Mouse (Mus musculus): ENCODE data around the gene Gzmc. TPM values are rescaled to one million over a fixed set of nuclear protein-coding genes. Genes with fewer than 3 reads are reported as not detected.
"Not testable (repeated sequence)": the region's sequence is repeated elsewhere in the genome, so short reads cannot be mapped to it uniquely, and the experiment has no call there.

Gene Gzmc
- not detected in 2 replicates for polyA plus RNA-seq (2012; ENCODE audit: insufficient read depth, insufficient read length, missing spikeins)

DNA sequence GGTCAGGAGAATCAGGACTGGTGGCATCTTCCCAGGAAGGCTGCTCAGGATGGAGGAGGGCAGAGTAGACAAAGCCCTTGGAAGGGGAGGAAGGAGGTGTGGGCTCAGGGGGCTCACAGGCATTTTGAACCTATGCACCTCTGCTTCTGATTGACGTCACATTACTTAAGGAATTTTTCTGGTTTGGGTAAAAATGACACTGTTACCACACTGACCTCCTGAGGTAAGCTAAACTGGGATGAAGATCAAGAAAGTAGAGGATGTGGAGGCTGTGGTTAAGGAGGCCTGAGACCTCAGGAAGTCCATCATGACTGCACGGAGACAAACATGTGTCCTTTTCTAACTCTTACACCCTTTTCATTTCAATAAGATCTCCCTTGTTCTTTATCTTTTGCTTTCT lies at the start of gene Gzmc:
Gene Gzmc (minus strand): TSS at position 101 of the 400 bp plus-strand sequence.
- H3K4me3 ChIP-seq (ENCODE audit: insufficient read depth, low read depth, low read length) = no peak within 1 kb of the TSS
- H3K4me1 ChIP-seq (ENCODE audit: control insufficient read depth, insufficient read depth, insufficient read length, low read length) = no peaks in the 10 kb centered on the region
- H3K27ac ChIP-seq (replicated peaks; ENCODE audit: low read depth, low read length) = no peak within 1 kb of the TSS

DNA sequence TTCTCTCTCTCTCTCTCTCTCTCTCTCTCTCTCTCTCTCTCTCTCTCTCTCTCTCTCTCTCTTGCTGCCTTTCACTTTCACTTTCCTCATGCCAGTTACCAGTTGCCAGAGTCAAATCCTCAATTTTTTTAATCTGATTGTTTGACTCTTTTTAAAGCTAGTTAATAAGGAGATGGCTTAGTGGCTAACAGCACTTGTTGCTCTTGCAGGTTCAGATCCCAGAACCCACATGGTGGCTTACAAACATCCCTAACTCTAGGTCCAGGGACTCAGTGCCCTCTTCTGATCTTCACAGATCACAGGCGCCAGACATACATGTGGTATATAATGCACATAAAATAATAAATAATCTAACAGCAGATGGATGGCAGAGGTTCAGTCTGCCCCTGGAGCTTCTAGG lies 49.4 kb upstream of the Gzmc start:
- H3K4me3 ChIP-seq (ENCODE audit: insufficient read depth, low read depth, low read length) = no peak overlapping the region
- H3K4me1 ChIP-seq (ENCODE audit: control insufficient read depth, insufficient read depth, insufficient read length, low read length) = no peaks in the 10 kb centered on the region
- H3K27ac ChIP-seq (replicated peaks; ENCODE audit: low read depth, low read length) = no peak overlapping the region

DNA sequence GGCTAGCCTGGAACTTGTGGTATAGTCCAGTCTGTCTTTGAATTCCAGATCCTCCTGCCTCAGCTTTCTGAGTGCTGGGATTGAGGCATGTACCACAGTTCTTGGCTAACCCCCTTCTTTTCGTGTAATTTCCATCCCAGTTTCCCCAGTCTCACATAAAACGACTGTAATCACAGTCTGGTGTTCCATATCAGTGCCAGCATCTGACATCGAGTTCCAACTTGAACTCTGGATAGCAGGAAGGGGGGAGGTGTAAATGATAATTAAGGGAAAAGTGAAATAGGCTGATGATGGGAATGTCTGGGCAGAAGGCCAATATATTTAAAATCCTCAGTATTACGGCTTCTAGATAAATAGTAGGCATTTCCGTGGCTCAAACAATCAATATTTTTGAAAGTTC lies 46.6 kb upstream of the Gzmc start:
- Histone ChIP-seq H3K4me1 (ENCODE audit: control insufficient read depth, insufficient read depth, insufficient read length, low read length) (no peaks in the 10 kb centered on the region), H3K4me3 (ENCODE audit: insufficient read depth, low read depth, low read length) (no peak overlapping the region)

DNA sequence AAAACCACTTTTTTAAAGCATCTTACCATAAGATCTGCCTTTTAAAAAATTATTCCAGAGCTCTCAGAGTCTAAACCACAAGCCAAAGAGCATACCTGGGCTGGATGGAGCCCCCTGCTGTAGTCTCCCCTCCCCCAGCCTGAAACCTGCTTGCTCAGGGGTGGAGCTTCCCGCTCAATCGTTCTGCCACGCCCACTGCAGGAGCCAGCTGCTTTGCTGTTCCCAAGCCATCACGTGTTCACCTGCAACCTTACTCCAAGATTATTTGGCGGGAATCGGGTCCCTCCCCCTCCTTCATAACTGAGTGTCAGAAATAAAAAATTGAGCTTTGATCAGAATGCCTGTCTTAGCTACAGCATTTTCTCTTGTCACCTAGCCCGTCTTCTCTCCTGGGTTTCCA lies 44.2 kb upstream of the Gzmc start:
- H3K4me1 ChIP-seq (ENCODE audit: control insufficient read depth, insufficient read depth, insufficient read length, low read length); H3K27ac ChIP-seq (replicated peaks; ENCODE audit: low read depth, low read length); H3K4me3 ChIP-seq (ENCODE audit: insufficient read depth, low read depth, low read length): not testable (repeated sequence)

More for the DNA sequence above, 46.6 kb upstream of the Gzmc start:
- no peak overlapping the region for H3K27ac ChIP-seq (replicated peaks; ENCODE audit: low read depth, low read length)

GRCm38 (mm10) chr14:56276096-56276495 lies 41.6 kb upstream of the Gzmc start:
- not testable (repeated sequence) for H3K4me3 ChIP-seq (ENCODE audit: insufficient read depth, low read depth, low read length); H3K4me1 ChIP-seq (ENCODE audit: control insufficient read depth, insufficient read depth, insufficient read length, low read length); H3K27ac ChIP-seq (replicated peaks; ENCODE audit: low read depth, low read length)

DNA sequence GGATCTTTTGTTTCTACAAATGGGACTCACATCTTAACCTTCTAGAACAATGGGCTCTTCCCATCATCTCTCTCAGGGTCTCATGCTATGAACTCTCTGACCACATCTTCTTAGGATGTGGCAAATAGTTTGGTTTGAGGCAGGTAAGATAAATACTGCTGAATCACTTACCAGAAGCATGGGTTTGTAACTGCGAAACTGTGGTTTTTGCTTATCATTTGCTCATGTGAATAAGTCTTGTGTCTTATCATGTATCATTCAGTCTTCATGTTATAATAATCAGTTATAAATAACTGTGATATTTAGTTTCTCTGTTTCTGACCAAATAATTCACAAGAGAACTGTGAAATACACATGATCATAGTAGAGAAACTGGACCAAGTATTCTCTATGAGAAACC lies 31.7 kb upstream of the Gzmc start:
- Histone ChIP-seq H3K27ac (replicated peaks; ENCODE audit: low read depth, low read length) (no peak overlapping the region), H3K4me3 (ENCODE audit: insufficient read depth, low read depth, low read length) (no peak overlapping the region), H3K4me1 (ENCODE audit: control insufficient read depth, insufficient read depth, insufficient read length, low read length) (no peaks in the 10 kb centered on the region)

DNA sequence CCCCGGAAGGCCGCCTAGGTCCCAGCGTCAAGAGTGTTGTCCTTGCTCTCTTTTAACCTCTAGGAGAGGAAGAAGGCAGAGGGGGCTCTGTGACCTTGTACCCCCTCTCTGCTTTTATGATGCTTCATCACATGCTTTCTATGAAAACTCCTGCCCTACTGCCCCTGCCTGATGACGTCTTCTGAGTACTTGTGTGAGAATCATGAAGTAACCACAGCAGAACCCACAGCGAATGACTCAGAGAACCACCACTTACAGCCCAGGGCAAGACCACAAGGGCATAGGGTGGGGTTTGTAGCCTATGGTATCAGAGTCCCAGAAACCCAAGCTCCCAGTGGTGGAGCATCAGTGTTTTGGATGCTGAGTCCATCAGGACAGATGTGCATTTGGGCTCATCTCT lies 27.7 kb upstream of the Gzmc start, which contains the start of gene Gzmb:
Gene Gzmb (minus strand): TSS at position 108 of the 400 bp plus-strand sequence.
- H3K4me3 ChIP-seq (ENCODE audit: insufficient read depth, low read depth, low read length) = no peak within 1 kb of the TSS
- H3K27ac ChIP-seq (replicated peaks; ENCODE audit: low read depth, low read length) = no peak within 1 kb of the TSS
- H3K4me1 ChIP-seq (ENCODE audit: control insufficient read depth, insufficient read depth, insufficient read length, low read length) = no peaks in the 10 kb centered on the region

DNA sequence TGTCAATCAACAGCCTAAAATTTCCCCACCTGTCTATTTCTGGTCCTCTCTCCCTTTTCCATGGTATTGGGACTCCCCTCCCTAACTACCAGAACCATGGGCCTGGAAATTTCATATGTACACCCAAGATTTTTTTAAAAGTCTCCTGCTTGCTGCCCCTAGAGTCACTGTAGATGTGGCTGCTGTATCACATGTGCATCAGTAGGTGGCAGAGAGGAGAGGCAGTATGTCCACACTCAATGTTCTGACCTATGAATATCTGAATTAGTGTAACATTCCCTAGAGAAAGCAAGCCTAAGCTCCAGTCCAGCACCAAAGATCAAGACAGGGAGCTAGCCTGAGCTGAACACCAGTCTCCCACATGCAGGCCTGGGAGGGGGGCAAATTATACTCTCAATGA lies 6.0 kb upstream of the Gzmc start:
- Histone ChIP-seq H3K4me3 (ENCODE audit: insufficient read depth, low read depth, low read length) (no peak overlapping the region), H3K27ac (replicated peaks; ENCODE audit: low read depth, low read length) (no peak overlapping the region), H3K4me1 (ENCODE audit: control insufficient read depth, insufficient read depth, insufficient read length, low read length) (no peaks in the 10 kb centered on the region)

DNA sequence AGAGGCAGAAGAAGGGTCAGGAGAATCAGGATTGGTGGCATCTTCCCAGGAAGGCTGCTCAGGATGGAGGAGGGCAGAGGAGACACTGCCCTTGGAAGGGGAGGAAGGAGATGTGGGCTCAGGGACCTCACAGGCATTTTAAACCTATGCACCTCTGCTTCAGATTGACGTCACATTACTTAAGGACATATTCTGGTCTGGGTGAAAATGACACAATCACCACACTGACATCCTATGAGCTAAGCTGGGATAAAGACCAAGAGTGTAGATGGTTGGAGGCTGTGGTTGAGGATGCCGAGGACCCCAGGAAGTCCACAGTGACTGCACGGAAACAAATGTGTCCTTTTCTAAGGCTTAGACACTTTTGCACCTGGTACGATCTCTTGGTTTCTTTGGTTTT lies 23.1 kb downstream of the Gzmc start, which contains the start of gene Gzmf:
Gene Gzmf (minus strand): TSS at position 101 of the 400 bp plus-strand sequence.
- Histone ChIP-seq H3K4me3 (ENCODE audit: insufficient read depth, low read depth, low read length) (no peak within 1 kb of the TSS), H3K4me1 (ENCODE audit: control insufficient read depth, insufficient read depth, insufficient read length, low read length) (no peaks in the 10 kb centered on the region)

DNA sequence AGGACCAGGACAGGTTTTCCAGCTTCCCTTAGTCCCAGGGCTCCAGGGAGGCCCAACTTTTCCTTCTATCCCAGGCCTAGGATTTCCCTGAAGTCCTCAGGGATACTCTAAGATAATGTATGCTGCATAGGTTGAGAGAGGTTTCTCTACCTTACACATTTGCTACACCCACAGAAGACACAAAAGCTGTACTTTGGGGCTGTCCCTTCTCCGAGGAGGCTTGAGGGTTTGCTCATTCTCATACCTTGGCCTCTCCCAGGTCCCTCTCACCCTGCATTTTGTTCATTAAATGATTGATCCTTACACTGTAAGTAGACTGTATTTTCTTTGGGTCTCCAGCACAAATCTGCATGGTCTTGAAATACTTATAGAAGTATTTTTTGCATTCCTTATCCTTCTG lies 28.8 kb downstream of the Gzmc start:
- Histone ChIP-seq H3K4me1 (ENCODE audit: control insufficient read depth, insufficient read depth, insufficient read length, low read length) (no peaks in the 10 kb centered on the region), H3K4me3 (ENCODE audit: insufficient read depth, low read depth, low read length) (no peak overlapping the region), H3K27ac (replicated peaks; ENCODE audit: low read depth, low read length) (no peak overlapping the region)

More for the DNA sequence above, 23.1 kb downstream of the Gzmc start, which contains the start of gene Gzmf:
- no peak within 1 kb of the TSS for H3K27ac ChIP-seq (replicated peaks; ENCODE audit: low read depth, low read length)

- H3K4me3 ChIP-seq (ENCODE audit: insufficient read depth, low read depth, low read length); H3K4me1 ChIP-seq (ENCODE audit: control insufficient read depth, insufficient read depth, insufficient read length, low read length); H3K27ac ChIP-seq (replicated peaks; ENCODE audit: low read depth, low read length): not testable (repeated sequence)
These were observed 29.4 kb downstream of the Gzmc start for GRCm38 (mm10) chr14:56205021-56205420.

- Histone ChIP-seq H3K27ac (replicated peaks; ENCODE audit: low read depth, low read length) (no peak overlapping the region), H3K4me3 (ENCODE audit: insufficient read depth, low read depth, low read length) (no peak overlapping the region), H3K4me1 (ENCODE audit: control insufficient read depth, insufficient read depth, insufficient read length, low read length) (no peaks in the 10 kb centered on the region)
These were observed 30.5 kb downstream of the Gzmc start for GRCm38 (mm10) chr14:56203975-56204374.

GRCm38 (mm10) chr14:56186946-56187345 lies 47.5 kb downstream of the Gzmc start:
- H3K4me3 ChIP-seq (ENCODE audit: insufficient read depth, low read depth, low read length) = no peak overlapping the region
- no peaks in the 10 kb centered on the region for H3K4me1 ChIP-seq (ENCODE audit: control insufficient read depth, insufficient read depth, insufficient read length, low read length)
- H3K27ac ChIP-seq (replicated peaks; ENCODE audit: low read depth, low read length) = no peak overlapping the region

DNA sequence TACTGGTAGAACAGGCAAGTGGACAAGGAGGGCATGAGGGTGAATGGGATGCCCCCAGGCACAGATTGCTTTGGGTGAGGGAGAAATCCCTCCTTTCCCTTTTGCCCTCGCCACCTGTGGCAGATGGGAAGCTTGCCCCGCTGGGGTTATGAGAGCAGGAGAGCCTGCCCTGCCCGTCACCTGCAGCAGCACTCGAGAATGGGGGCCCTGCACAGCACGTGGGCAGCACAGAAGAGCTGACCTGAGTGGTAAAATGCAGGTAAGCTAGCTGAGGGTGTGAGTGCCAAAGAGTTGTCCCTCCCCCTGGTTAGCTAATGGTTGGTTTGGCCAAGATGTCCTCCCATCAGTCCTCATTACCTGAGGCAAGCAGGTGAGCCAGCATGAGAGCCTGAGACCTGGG lies 47.9 kb downstream of the Gzmc start:
- Histone ChIP-seq H3K4me1 (ENCODE audit: control insufficient read depth, insufficient read depth, insufficient read length, low read length) (no peaks in the 10 kb centered on the region), H3K4me3 (ENCODE audit: insufficient read depth, low read depth, low read length) (no peak overlapping the region), H3K27ac (replicated peaks; ENCODE audit: low read depth, low read length) (no peak overlapping the region)
